Mouse (Mus musculus) small intestine, adult 2 months (tissue): ENCODE measurements around the gene Srgap2. TPM values are rescaled to one million over a fixed set of nuclear protein-coding genes. Genes with fewer than 3 reads are reported as not detected.

Source experiments
- H3K27ac ChIP-seq: fragments of 200-500 bp; 2 replicates; pipeline ENCODE4 v1.5.1; 2012; ENCODE audit warnings: low read depth, low read length, control low read depth, inconsistent platforms; ENCODE audit not compliant: insufficient read depth
- H3K27me3 ChIP-seq: fragments of 200-500 bp; 2 replicates; pipeline ENCODE4 v1.6.1; 2012; ENCODE audit warnings: mild to moderate bottlenecking, moderate library complexity, low read length, inconsistent platforms; ENCODE audit not compliant: control insufficient read depth, insufficient read depth
- H3K36me3 ChIP-seq: fragments of 200-500 bp; 2 replicates; pipeline ENCODE4 v1.6.1; 2012; ENCODE audit warnings: mild to moderate bottlenecking, low read length, control low read depth, inconsistent platforms; ENCODE audit not compliant: control insufficient read depth, insufficient read depth
- H3K4me1 ChIP-seq: fragments of 200-500 bp; 2 replicates; pipeline ENCODE4 v1.6.1; 2012; ENCODE audit warnings: low read length, inconsistent platforms, mixed read lengths; ENCODE audit not compliant: control insufficient read depth, insufficient read depth, insufficient read length
- H3K4me3 ChIP-seq: fragments of 200-500 bp; 2 replicates; pipeline ENCODE4 v1.5.1; 2012; ENCODE audit warnings: low read depth, mild to moderate bottlenecking, control low read depth, inconsistent platforms, low read length, moderate library complexity
- CTCF ChIP-seq: fragments of 200-500 bp; IDR thresholded peaks from 2 replicates; pipeline ENCODE4 v1.5.1; 2012; ENCODE audit warnings: low read depth, mild to moderate bottlenecking, control low read depth, inconsistent platforms, low read length, moderate library complexity, mixed read lengths; ENCODE audit not compliant: insufficient replicate concordance, insufficient read length; ENCODE audit errors: extremely low read depth
- POLR2A ChIP-seq: fragments of 200-500 bp; IDR thresholded peaks from 2 replicates; pipeline ENCODE4 v1.6.1; 2012; ENCODE audit warnings: low read depth, mild to moderate bottlenecking, control low read depth, inconsistent platforms, low read length, moderate library complexity
- WGBS: fragments of 180-500 bp; shearing (Covaris S2); methylation state at CpG from one replicate; pipeline ENCODE4 v1.1.7; 2018; 5-methylcytosine and 5-hydroxymethylcytosine counted together
- polyA plus RNA-seq: library from polyadenylated mRNA; depleted of rRNA; stranded (reverse); fragments of >200 nt; gene quantifications from 2 replicates; pipeline ENCODE4 v1.2.3, GENCODE M21; 2012

The Srgap2 gene
- polyA plus RNA-seq, 1 experiment = 5.6 TPM

GRCm38 (mm10) chr1:131555042-131555812, 28.1 kb upstream of the Srgap2 start:
- H3K27me3 ChIP-seq = 0 out of 2 replicates have a peak, but pooled peaks cover 2% of the 10 kb centered on the region
- TF ChIP-seq POLR2A (no peak), CTCF (peak; percentile 76; the same call in 1 of the 2 replicates)
- no peak overlapping the region for H3K27ac ChIP-seq
- no peaks in the 10 kb centered on the region for H3K36me3 ChIP-seq
- WGBS = under 1% methylated on average over 13 of the region's 13 CpGs
- H3K4me1 ChIP-seq = no peaks in the 10 kb centered on the region
- H3K4me3 ChIP-seq = 0 out of 2 replicates have a peak overlapping the region, but pooled peaks have one; percentile 2

- H3K27ac ChIP-seq = no peak overlapping the region
- H3K27me3 ChIP-seq = 0 out of 2 replicates have a peak, but pooled peaks cover 2% of the 10 kb centered on the region
- TF ChIP-seq POLR2A (no peak), CTCF (no peak)
- no peaks in the 10 kb centered on the region for H3K4me1 ChIP-seq
- no peak overlapping the region for H3K4me3 ChIP-seq
- H3K36me3 ChIP-seq = no peaks in the 10 kb centered on the region
Measured at GRCm38 (mm10) chr1:131553428-131553827, 26.3 kb upstream of the Srgap2 start.

GRCm38 (mm10) chr1:131551956-131552355, 24.8 kb upstream of the Srgap2 start:
- Histone ChIP-seq H3K4me3 (no peak overlapping the region), H3K27me3 (0 out of 2 replicates have a peak, but pooled peaks cover 2% of the 10 kb centered on the region), H3K4me1 (no peaks in the 10 kb centered on the region), H3K36me3 (no peaks in the 10 kb centered on the region), H3K27ac (no peak overlapping the region)
- 68% methylated on average over 2 of the region's 2 CpGs for WGBS
- TF ChIP-seq CTCF = no peak
- no peak for TF ChIP-seq POLR2A

- no peak for TF ChIP-seq POLR2A
- no peak for TF ChIP-seq CTCF
- Histone ChIP-seq H3K4me3 (no peak overlapping the region), H3K27me3 (no peaks in the 10 kb centered on the region), H3K4me1 (no peaks in the 10 kb centered on the region), H3K36me3 (no peaks in the 10 kb centered on the region), H3K27ac (no peak overlapping the region)
- 55% methylated on average over 8 of the region's 8 CpGs for WGBS
Measured at GRCm38 (mm10) chr1:131548494-131549365, 21.6 kb upstream of the Srgap2 start.

DNA sequence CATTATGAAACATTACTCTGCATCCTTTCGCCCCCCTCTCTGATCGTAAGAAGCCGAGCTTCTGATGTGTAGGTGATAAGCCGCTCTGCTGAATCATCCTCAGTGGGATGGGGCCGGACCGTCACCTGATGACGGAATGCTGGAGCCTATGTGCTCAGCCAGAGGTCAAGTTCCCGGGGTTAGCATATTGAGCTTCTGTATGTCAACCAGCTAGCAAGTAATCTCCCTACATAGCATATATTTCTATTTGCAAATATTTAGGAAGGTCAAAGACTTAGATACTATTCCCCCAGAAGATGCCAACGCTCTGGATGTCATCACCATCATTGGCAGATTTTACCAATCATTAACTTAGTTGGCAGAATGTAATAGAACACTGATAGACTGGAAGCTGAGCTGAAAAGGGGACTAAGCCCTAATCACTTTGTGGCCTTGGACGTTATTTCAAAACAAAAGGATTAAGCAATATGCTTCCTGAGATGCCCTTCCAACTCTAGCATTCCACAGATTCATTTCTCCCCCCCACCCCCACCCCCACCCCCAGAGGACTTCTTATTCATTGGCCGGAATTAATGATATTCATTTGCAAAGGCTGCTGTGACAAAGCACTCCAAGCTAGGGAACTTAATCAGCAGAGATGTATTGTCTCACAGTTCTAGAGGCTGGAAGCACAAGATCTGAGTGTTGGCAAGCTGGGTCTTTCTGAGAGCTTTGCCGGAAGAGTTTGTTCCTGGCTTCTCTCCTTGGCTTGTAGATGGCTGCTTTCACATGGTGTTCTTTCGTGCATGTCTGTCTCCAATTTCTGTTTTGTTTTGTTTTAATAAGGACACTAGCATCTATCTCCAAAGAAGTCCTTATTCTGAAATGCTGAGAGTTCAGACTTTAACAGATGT, 19.9 kb upstream of the Srgap2 start:
- 69% methylated on average over 13 of the region's 13 CpGs for WGBS
- TF ChIP-seq POLR2A = no peak
- no peak for TF ChIP-seq CTCF
- no peak overlapping the region for H3K4me3 ChIP-seq

DNA sequence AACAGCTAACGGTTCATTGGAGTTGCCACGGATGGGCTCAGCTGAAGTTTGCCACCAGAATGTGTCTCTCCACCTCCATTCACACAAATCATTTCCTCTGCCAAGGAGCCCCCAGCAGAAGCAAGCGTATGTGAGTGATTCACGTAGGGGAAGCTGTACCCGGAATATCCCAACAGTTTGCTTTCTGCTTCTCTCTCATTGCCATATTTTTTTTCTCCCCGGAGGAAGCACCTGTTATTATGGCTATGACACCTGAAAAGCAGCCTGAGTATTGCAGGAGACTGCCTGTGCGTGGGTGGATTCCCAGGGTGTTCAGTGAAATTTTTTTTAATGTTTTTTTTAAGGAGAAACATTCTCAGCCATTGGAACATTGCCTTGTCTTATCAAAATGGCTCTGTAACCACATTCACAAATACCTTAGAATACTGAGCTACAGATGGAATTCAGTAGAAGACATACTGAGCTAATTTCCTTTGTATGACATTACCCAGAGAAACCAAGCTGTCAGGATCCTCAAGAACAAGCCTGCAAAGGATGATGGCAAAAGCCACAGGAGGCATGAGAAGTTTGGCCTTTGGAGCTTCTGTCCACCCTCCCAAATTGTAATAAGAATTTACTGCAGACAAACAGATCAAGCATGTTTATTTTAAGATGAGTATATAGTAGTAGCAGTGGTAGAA, 16.9 kb upstream of the Srgap2 start:
- no peaks in the 10 kb centered on the region for H3K36me3 ChIP-seq
- H3K4me1 ChIP-seq = no peaks in the 10 kb centered on the region; the same call in 1 of the 2 replicates
- no peak overlapping the region for H3K4me3 ChIP-seq
- no peak for TF ChIP-seq CTCF
- no peak for TF ChIP-seq POLR2A
- no peak overlapping the region for H3K27ac ChIP-seq
- 88% methylated on average over 7 of the region's 7 CpGs for WGBS
- H3K27me3 ChIP-seq = no peaks in the 10 kb centered on the region

More for the DNA sequence above, 19.9 kb upstream of the Srgap2 start:
- Histone ChIP-seq H3K4me1 (no peaks in the 10 kb centered on the region), H3K36me3 (no peaks in the 10 kb centered on the region), H3K27me3 (no peaks in the 10 kb centered on the region), H3K27ac (no peak overlapping the region)
